Mouse (Mus musculus): ENCODE measurements around the gene Mfn2.

DNA sequence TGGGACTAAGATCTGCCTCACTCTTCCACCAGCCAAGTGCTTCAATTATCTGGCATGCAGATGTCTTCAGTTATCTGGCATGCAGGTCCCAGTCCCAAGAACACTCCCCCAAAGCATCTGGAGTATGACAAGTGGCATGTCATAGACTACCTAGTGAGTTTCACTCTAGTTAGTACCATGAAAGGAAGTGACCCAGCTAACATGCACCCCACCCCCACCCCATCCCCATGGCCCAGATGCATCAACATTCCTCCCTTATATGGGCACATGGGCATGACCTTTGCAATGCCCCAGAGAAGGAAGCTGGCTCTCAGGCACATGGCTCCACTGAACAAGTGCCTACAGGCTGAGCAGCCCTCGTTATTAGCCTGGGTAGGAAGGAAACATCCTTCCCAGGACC is 8.1 kb downstream of the Mfn2 start:
- TF ChIP-seq POLR2A (IDR thresholded peaks at IDR 0.05; ENCODE audit: extremely low read depth, insufficient read depth, low read length) (no peak), CTCF (IDR thresholded peaks at IDR 0.05; ENCODE audit: extremely low read depth, insufficient read depth, low read length) (no peak)

Measured in cortical plate, adult 2 months (tissue).